Mouse (Mus musculus): ENCODE results near the gene Gm128.

The Gm128 gene

GRCm38 (mm10) chr3:95269789-95270188 is 28.4 kb upstream of the Gm128 start:
- DNase-seq (ENCODE audit: low spot score in 2 of 2), result no peak

- DNase-seq (ENCODE audit: low spot score in 2 of 2), result no peak
These were observed 26.5 kb upstream of the Gm128 start for GRCm38 (mm10) chr3:95267855-95268254.

- DNase-seq (ENCODE audit: low spot score in 2 of 2), result no peak
These were observed 24.7 kb upstream of the Gm128 start for GRCm38 (mm10) chr3:95266052-95266451.

- no peak for DNase-seq (ENCODE audit: low spot score in 2 of 2)
These were observed 23.3 kb upstream of the Gm128 start for GRCm38 (mm10) chr3:95264724-95265123.

GRCm38 (mm10) chr3:95263089-95263739 is 21.8 kb upstream of the Gm128 start:
- peak in 1 of 2 experiments; percentile 40 for DNase-seq (ENCODE audit: low spot score in 2 of 2)

DNA sequence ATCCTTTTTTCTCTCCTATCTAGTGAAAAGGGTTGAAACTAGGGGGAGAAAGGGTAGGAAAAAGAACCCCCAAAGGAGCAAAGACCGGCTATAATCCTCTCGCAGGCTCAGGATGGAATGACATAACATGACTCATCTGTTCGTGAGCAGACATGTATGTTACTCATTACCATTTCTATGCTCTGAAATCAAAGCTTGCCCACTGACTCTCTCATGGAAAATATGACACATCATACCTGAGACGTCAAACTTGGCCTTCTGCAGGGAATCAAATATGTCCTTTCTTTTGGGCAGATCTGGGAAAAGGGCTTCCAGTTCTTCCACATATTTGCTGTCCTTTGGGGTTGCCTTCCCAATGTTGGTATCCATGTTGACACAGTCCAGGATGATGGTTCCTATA is 20.6 kb upstream of the Gm128 start:
- DNase-seq (ENCODE audit: low spot score in 2 of 2), result no peak

- no peak for DNase-seq (ENCODE audit: low spot score in 2 of 2)
These were observed 15.5 kb upstream of the Gm128 start for GRCm38 (mm10) chr3:95256931-95257330.

GRCm38 (mm10) chr3:95250783-95251424 is 9.5 kb upstream of the Gm128 start, which contains the start of gene Bnipl:
Gene Bnipl, minus strand, starts transcription at chr3:95251193.
- DNase-seq (ENCODE audit: low spot score in 2 of 2), result no peak

DNA sequence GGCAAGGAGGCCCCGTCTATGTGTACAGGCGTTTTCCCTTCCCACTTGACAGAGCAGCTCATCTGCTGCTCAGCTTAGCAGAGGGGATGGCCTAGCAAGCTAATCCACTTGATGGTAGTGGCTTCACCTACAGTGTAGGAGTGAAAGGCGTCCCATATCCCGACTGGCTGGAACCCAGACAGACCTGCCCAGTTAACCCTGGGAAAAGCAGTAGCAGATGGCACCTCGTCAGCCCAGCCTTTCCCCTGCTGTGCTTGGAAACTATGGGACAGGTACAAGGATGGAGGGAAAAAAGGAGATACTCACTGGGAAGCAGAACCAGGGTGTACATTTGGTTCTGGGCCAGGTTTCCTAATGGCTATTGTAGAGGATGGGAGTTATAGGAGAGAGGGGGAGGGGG is 9.0 kb upstream of the Gm128 start:
- no peak for DNase-seq (ENCODE audit: low spot score in 2 of 2)

DNA sequence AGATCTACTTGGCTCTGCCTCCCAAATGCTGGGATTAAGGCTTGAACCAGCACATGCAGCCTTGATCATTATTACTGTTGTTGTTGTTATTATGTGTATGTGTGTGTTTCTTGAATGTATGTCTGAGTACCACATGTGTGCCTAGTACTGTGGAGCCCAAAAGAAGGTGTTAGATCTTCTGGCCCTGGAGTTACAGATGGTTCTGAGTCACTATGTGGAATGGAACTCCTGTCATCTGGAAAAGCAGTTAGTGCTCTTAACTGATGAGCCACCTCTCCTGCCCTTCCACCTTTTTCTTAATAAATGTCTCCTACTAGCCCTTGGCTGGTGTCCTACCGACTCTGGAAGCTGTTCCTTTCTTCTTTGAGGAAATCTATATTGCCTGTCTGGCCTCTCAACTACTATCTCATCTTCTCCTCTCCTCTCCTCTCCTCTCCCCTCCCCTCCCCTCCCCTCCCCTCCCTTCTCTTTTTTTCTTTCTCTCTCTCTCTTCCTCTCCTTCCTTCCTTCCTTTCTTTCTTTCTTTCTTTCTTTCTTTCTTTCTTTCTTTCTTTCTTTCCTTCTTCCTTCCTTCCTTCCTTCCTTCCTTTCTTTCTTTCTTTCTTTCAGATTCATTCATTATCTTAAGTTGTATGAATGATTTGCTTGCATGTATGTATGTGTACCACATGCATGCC is 6.4 kb upstream of the Gm128 start:
- DNase-seq (ENCODE audit: low spot score in 2 of 2), result no peak

GRCm38 (mm10) chr3:95246465-95247231 is 5.2 kb upstream of the Gm128 start:
- peak in 1 of 2 experiments; percentile 16 for DNase-seq (ENCODE audit: low spot score in 2 of 2)

GRCm38 (mm10) chr3:95243086-95243485 is 1.7 kb upstream of the Gm128 start:
- no peak for DNase-seq (ENCODE audit: low spot score in 2 of 2)

DNA sequence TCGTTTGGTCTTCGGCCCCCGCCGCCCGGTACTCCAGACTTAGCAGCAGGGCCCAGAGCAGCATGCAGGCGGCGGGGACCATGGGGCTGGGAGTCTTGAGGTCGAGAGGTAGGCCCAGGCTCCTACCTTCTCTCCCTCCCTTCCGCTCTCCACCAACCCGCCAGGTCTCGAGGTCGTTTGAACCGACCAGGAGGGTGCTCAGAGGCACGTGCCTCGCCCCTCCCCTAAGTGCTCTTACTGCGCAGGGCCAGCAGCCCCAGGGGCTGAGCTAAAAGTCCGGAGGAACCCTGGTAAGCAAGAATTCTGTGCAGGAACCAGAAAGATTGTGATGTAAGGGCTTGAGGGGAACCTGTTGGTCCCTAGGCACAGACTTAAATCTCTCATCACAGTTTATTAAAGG is 498 bp downstream of the Gm128 start:
- DNase-seq (ENCODE audit: low spot score in 2 of 2), result no peak

- no peak for DNase-seq (ENCODE audit: low spot score in 2 of 2)
These were observed 1.4 kb downstream of the Gm128 start for GRCm38 (mm10) chr3:95239971-95240370.

- DNase-seq (ENCODE audit: low spot score in 2 of 2), result no peak
These were observed 2.4 kb downstream of the Gm128 start for GRCm38 (mm10) chr3:95239022-95239421.

- no peak for DNase-seq (ENCODE audit: low spot score in 2 of 2)
These were observed 3.8 kb downstream of the Gm128 start for GRCm38 (mm10) chr3:95237541-95238099.

- no peak for DNase-seq (ENCODE audit: low spot score in 2 of 2)
These were observed 5.8 kb downstream of the Gm128 start for GRCm38 (mm10) chr3:95235386-95236301.

DNA sequence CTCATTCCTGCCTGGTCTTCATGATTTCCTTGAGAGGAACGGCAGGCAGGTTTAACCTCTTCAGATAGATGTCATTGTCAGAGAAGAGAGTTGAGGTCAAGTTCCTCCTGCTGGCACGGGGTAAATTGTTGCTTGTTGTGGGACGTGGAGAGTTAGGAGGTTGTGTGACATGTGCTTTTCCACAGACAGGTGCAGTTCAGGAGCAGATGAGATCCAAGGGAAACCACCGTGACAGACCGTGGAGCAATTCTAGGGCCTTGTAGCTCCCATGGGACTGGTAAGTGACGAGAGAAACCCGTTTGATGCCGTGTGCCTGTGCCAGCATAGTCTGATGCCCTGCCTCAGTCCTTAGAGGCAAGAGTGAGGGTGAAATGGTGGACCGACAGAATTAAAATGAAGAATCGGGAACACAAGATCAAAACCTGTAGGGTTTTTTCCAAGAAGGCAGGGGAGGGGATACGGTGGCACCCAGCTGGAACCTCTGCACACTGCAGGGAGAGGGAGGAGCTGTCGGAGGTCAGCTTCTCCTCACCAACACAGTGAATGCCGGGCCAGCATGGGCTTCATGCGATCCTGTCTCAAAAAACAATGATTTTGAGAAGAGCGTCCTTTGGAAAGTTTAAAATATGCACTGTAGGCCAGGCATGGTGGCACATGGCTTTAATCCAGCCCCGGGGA is 8.0 kb downstream of the Gm128 start:
- DNase-seq (ENCODE audit: low spot score in 2 of 2), result no peak

- DNase-seq (ENCODE audit: low spot score in 2 of 2), result no peak
These were observed 8.6 kb downstream of the Gm128 start for GRCm38 (mm10) chr3:95232771-95233170.
